Mouse (Mus musculus): ENCODE data around the gene Slc16a8. TPM values are rescaled to one million over a fixed set of nuclear protein-coding genes. Genes with fewer than 3 reads are reported as not detected.

Slc16a8 gene
- polyA plus RNA-seq, 1 experiment from 2014 or later: 0.36 TPM

DNA sequence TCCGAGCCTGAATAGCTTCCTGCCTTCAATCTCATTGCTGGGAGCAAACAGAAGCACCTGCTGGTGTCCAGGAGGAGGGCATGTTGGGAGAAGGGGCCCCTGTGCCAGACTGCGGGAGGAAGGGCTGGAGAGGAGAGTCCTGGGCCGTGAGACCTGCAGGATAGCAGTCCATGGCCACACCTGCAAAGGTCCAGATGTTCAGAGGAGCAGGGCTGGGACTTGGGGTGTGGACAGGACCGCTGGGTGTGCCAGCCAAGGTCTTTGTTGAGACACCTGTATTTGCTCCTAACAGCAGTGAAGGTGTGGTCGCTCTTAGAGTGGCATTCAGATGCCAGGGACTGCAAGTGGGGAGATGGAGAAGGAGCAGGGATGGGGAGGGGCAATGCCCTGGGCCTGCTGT, 27.9 kb upstream of the Slc16a8 start:
- Histone ChIP-seq H3K27me3 (no peaks in the 10 kb centered on the region), H3K9ac (no peak overlapping the region), H3K4me3 (no peak overlapping the region), H3K4me1 (peaks cover 9% of the 10 kb centered on the region; the same call in 1 of the 2 replicates), H3K9me3 (no peaks in the 10 kb centered on the region), H3K27ac (no peak overlapping the region), H3K4me2 (no peak overlapping the region), H3K36me3 (peaks cover 17% of the 10 kb centered on the region; the same call in 1 of the 2 replicates)
- no peak for ATAC-seq (ENCODE audit: insufficient number of reproducible peaks, low FRiP score, low TSS enrichment, low read depth)
- WGBS: 76% methylated on average over 5 of the region's 5 CpGs

DNA sequence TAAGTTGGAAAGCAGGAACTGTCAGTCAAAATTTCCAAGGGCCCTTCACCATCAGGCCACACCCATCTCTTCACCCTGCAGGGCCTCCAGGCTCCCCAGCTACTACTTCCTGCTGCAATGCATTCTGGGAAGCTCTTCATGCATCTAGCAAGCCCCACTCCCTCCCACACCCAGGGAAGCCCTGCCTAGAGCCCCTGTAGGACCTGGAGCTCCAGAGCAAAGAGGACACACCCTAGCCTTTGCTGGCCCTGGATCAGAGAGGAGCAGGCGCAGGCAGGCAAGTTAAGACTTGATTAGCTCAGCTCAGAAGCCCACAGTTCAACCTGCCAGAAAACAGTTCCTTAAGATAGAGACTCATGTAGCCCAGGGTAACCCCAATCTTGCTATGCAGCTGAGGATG, 26.8 kb upstream of the Slc16a8 start:
- no peak overlapping the region for H3K27ac ChIP-seq
- WGBS: 73% methylated on average over 1 of the region's 1 CpGs

DNA sequence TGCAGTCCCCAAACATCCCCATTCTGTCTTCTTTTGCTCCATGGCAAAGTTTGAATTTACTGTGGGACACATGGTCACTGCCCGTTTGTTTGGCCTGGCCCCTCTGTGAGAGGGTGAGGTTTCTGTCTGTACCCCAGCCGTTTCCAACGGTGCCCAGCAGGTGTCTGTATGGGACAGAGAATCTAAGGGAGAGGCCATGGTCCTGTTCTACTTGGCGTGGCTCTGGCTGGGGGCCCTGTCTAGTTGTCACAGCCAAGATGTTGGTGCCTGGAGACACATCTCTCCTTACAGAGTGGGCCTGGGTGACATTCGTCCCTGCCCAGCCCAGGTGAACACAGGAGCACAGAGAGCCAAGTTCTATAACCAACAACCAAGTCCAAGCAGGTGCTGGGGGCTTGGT, 26.3 kb upstream of the Slc16a8 start:
- 52% methylated on average over 5 of the region's 5 CpGs for whole genome bisulfite sequencing
- no peak for ATAC-seq (ENCODE audit: insufficient number of reproducible peaks, low FRiP score, low TSS enrichment, low read depth)
- no peaks in the 10 kb centered on the region for H3K9me3 ChIP-seq
- H3K4me2 ChIP-seq: no peak overlapping the region
- H3K27ac ChIP-seq: no peak overlapping the region
- H3K36me3 ChIP-seq: 0 out of 2 replicates have a peak, but pooled peaks cover 2% of the 10 kb centered on the region
- no peak overlapping the region for H3K9ac ChIP-seq
- H3K27me3 ChIP-seq: no peaks in the 10 kb centered on the region
- no peak overlapping the region for H3K4me3 ChIP-seq
- peaks cover 9% of the 10 kb centered on the region; the same call in 1 of the 2 replicates for H3K4me1 ChIP-seq

More for the DNA sequence above, 26.8 kb upstream of the Slc16a8 start:
- peak; percentile 35; the same call in 1 of the 2 replicates for ATAC-seq (ENCODE audit: insufficient number of reproducible peaks, low FRiP score, low TSS enrichment, low read depth)
- peaks cover 7% of the 10 kb centered on the region; the same call in 1 of the 2 replicates for H3K36me3 ChIP-seq
- no peak overlapping the region for H3K4me2 ChIP-seq
- no peak overlapping the region for H3K4me3 ChIP-seq
- H3K4me1 ChIP-seq: peaks cover 9% of the 10 kb centered on the region; the same call in 1 of the 2 replicates
- H3K9me3 ChIP-seq: no peaks in the 10 kb centered on the region
- H3K27me3 ChIP-seq: no peaks in the 10 kb centered on the region
- no peak overlapping the region for H3K9ac ChIP-seq

DNA sequence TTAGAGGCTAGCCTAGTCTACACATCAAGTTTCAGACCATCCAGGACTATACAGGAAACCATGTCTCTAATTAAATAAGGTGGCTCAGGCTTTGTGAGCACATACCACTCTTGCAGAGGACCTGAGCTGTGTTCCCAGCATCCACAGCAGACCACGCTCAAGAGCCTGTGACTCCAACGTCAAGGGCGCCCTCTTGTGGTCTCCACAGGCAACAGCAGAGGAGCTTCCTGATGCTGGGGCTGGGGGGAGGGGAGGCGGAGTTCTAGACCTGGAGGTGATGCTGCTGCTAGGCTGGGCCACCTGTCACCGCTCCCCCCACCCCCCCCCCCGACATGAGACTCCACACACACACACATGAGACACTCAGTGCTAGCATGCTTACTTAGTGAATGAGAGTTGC, 25.6 kb upstream of the Slc16a8 start:
- Histone ChIP-seq H3K9me3 (no peaks in the 10 kb centered on the region), H3K27ac (no peak overlapping the region), H3K36me3 (no peaks in the 10 kb centered on the region), H3K4me1 (peaks cover 9% of the 10 kb centered on the region; the same call in 1 of the 2 replicates), H3K4me2 (no peak overlapping the region), H3K27me3 (no peaks in the 10 kb centered on the region), H3K4me3 (no peak overlapping the region), H3K9ac (no peak overlapping the region)
- WGBS: 32% methylated on average over 6 of the region's 6 CpGs
- ATAC-seq (ENCODE audit: insufficient number of reproducible peaks, low FRiP score, low TSS enrichment, low read depth): no peak

DNA sequence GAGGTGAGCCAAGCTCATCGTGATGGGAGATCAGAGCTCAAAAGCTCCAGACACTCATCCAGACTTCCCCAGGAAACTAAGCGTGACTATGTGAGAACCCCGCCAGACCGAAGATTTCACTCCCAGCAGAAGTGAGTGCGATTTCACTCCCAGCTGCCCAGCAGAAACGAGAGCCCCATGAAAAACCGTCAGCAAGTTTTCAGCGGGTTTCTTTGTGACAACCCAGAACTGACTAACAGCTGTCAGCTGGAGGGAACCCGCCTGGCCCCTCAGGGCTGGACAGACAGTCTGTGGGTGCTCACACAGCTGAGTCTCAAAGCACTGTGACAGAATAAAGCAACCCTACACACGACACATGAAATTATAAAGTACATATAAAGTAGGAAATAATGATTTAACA, 23.2 kb upstream of the Slc16a8 start:
- Histone ChIP-seq H3K4me3 (no peak overlapping the region), H3K27ac (no peak overlapping the region), H3K4me1 (peaks cover 9% of the 10 kb centered on the region; the same call in 1 of the 2 replicates), H3K27me3 (no peaks in the 10 kb centered on the region), H3K9ac (no peak overlapping the region), H3K4me2 (no peak overlapping the region), H3K36me3 (no peaks in the 10 kb centered on the region), H3K9me3 (no peaks in the 10 kb centered on the region)
- no peak for ATAC-seq (ENCODE audit: insufficient number of reproducible peaks, low FRiP score, low TSS enrichment, low read depth)
- WGBS: 55% methylated on average over 10 of the region's 10 CpGs

DNA sequence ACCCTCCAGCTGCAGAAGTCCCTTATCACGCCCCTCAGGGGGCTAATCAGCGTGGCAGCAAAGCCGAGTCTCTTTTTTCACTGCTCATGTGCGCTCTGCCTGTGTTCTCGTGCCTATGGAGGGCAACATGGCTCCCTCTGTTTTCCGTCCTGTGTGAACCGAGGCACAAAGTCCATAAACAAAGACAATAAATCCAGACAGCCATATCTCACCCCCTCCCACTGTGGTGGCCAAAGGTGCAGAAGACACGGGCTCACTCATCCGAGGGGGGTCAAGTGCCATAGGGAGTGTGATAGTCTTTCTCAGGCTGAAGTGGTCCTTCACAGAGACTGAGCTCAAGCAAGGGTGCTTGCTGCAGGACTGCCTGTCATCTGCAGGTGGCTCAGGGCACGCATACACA, 18.5 kb upstream of the Slc16a8 start:
- ATAC-seq (ENCODE audit: insufficient number of reproducible peaks, low FRiP score, low TSS enrichment, low read depth): no peak
- 67% methylated on average over 10 of the region's 10 CpGs for WGBS

DNA sequence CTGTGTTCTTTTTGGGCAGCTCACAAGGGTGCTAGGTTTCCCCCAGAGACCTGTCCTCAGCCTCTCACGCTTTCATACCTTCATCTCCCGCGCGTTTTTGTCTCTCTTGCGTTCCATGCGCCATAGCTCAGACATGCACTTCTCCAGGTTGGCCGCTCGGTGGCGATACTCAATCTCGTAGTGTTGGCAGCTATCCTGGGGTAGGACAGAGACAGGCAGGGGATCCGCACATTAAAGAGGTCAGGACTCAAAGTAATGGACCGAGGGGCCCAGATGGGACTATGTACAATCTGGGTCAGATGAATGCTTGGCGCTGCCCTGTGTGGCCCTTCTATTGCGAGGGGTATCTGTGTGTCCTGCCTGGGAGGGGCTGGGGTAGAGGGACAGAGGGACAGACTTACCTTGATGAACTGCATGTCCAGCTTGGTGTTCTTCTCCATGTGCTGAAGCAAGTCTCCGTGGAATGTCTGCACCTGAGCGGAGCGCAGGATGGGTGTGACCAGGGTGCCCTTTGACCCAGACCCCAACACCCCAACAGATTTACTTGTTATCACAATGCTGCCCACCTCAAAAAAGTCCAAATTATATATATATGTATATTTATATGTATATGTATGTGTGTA, 16.7 kb upstream of the Slc16a8 start:
- H3K27me3 ChIP-seq: peaks cover 19% of the 10 kb centered on the region
- ATAC-seq (ENCODE audit: insufficient number of reproducible peaks, low FRiP score, low TSS enrichment, low read depth): no peak
- H3K9ac ChIP-seq: no peak overlapping the region

More for the DNA sequence above, 18.5 kb upstream of the Slc16a8 start:
- Histone ChIP-seq H3K9me3 (no peaks in the 10 kb centered on the region), H3K4me1 (peaks cover 11% of the 10 kb centered on the region), H3K9ac (no peak overlapping the region), H3K4me2 (no peak overlapping the region), H3K27me3 (peaks cover 19% of the 10 kb centered on the region), H3K4me3 (no peak overlapping the region), H3K36me3 (no peaks in the 10 kb centered on the region), H3K27ac (no peak overlapping the region)

DNA sequence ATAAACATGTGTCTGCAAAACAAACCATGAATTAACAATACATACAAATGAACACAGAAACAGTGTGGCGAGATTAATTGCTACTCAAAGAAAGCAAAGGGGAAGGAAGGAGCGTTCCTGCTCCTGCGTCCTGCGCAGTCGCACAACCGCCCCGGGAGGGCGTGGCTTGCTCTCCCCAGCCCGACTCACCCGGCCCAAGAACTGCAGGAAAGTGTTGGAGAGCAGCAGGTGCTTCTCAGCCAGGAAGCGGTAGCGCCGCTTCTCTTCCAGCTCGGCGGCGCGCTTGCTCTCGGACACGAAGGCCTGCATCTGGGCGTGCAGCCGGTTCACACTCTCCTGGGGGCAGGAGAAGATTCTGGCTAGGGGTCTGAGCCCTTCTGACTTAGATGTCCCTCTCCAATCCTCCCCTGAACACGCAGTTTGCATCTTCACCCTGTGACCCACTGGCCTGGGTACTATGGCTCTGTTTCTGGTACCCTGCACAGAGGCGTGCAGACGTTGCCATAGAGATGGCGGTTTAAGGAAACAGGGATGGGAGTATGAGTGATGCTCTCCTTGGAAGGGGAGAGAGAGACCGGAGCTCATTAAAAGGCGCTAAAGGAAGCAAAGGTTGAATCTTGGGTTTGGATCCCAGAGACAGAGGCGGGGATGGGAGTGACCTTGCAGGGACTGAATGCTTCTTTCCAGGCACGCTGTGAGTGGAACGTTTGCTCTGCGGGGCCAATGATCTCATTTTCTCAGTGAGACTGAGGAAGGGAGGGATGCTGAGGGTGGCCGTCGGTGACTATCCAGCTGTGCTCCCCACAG, 16.0 kb upstream of the Slc16a8 start:
- Histone ChIP-seq H3K27ac (no peak overlapping the region), H3K36me3 (no peaks in the 10 kb centered on the region), H3K9ac (no peak overlapping the region), H3K9me3 (no peaks in the 10 kb centered on the region), H3K4me1 (peaks cover 11% of the 10 kb centered on the region), H3K4me2 (peak overlapping the region; percentile 63), H3K4me3 (peak overlapping the region; percentile 33), H3K27me3 (peaks cover 19% of the 10 kb centered on the region)
- WGBS: 1% methylated on average over 33 of the region's 33 CpGs
- ATAC-seq (ENCODE audit: insufficient number of reproducible peaks, low FRiP score, low TSS enrichment, low read depth): no peak; the same call in 1 of the 2 replicates

More for the DNA sequence above, 16.7 kb upstream of the Slc16a8 start:
- peaks cover 11% of the 10 kb centered on the region for H3K4me1 ChIP-seq
- no peaks in the 10 kb centered on the region for H3K9me3 ChIP-seq
- no peaks in the 10 kb centered on the region for H3K36me3 ChIP-seq
- peak overlapping the region; percentile 33; the same call in 1 of the 2 replicates for H3K4me3 ChIP-seq
- 13% methylated on average over 17 of the region's 17 CpGs for WGBS
- peak overlapping the region; percentile 63 for H3K4me2 ChIP-seq
- no peak overlapping the region for H3K27ac ChIP-seq

DNA sequence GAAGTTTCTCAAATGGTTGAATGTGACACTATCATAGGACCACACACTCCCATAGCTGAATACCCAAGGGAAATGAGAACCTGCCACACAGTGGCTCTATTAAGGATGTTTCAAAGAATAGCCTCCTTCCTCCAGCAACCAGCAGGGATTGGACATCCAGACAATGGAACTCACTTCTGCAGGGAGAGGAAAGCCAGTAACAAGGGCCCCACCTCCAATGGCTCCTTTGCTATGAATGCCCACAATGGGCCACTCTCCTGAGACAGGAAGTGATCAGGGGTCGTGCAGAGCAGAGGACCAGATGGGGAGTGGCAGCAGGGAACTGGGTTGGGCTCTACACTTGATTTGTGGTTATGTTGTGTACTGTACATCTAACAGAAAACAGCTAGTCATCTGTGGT, 14.0 kb upstream of the Slc16a8 start:
- H3K4me1 ChIP-seq: peaks cover 11% of the 10 kb centered on the region
- no peak overlapping the region for H3K4me3 ChIP-seq
- H3K9me3 ChIP-seq: no peaks in the 10 kb centered on the region
- H3K36me3 ChIP-seq: no peaks in the 10 kb centered on the region
- WGBS: 26% methylated on average over 1 of the region's 1 CpGs
- no peak overlapping the region for H3K4me2 ChIP-seq
- H3K27me3 ChIP-seq: peaks cover 19% of the 10 kb centered on the region
- no peak overlapping the region for H3K27ac ChIP-seq
- H3K9ac ChIP-seq: no peak overlapping the region
- ATAC-seq (ENCODE audit: insufficient number of reproducible peaks, low FRiP score, low TSS enrichment, low read depth): no peak

DNA sequence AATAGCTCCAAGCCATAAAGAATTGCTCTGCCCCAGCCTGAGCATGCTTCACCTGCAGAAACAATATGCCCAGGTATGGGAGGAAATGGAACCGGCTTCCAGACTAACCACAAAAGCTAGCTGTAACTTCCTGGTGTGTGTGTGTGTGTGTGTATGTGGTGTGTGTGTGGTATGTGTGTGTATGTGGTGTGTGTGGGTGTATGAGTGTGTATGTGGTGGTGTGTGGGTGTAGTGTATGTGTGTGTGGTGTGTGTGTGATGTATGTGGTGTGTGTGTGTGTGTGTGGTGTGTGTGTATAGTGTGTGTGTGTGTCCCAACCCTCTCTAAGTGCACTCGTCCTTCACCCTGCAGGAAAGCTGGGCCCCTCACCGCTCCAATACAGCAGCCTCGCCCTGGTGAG, 10.8 kb upstream of the Slc16a8 start:
- H3K9me3 ChIP-seq: no peaks in the 10 kb centered on the region
- H3K4me2 ChIP-seq: no peak overlapping the region
- no peaks in the 10 kb centered on the region for H3K36me3 ChIP-seq
- peaks cover 24% of the 10 kb centered on the region for H3K4me1 ChIP-seq
- no peak overlapping the region for H3K9ac ChIP-seq
- ATAC-seq (ENCODE audit: insufficient number of reproducible peaks, low FRiP score, low TSS enrichment, low read depth): no peak
- H3K27me3 ChIP-seq: peaks cover 28% of the 10 kb centered on the region
- H3K27ac ChIP-seq: no peak overlapping the region
- no peak overlapping the region for H3K4me3 ChIP-seq
- 69% methylated on average over 4 of the region's 4 CpGs for WGBS

DNA sequence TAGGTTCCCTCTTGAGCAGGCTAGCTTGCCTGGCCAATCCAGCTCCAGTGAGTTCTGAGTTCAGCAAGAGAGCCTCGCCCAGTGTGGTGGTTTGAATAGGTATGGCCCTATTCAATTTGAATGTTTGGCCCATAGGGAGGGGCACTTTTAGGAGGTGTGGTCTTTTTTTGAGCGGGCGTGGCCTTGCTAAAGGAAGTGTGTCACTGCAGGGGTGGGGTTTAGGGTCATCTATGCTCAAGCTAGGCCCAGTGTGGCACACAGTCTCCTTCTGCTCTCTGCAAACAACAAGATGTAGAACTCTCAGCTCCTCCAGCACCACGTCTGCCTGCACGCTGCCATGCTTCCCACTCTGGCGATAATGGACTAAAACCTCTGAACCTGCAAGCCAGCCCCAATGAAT, 9.2 kb upstream of the Slc16a8 start:
- 94% methylated on average over 6 of the region's 6 CpGs for WGBS
- Histone ChIP-seq H3K4me3 (no peak overlapping the region), H3K4me2 (no peak overlapping the region), H3K27ac (no peak overlapping the region), H3K27me3 (peaks cover 30% of the 10 kb centered on the region), H3K36me3 (no peaks in the 10 kb centered on the region), H3K9me3 (no peaks in the 10 kb centered on the region), H3K4me1 (peaks cover 24% of the 10 kb centered on the region), H3K9ac (no peak overlapping the region)
- no peak for ATAC-seq (ENCODE audit: insufficient number of reproducible peaks, low FRiP score, low TSS enrichment, low read depth)

DNA sequence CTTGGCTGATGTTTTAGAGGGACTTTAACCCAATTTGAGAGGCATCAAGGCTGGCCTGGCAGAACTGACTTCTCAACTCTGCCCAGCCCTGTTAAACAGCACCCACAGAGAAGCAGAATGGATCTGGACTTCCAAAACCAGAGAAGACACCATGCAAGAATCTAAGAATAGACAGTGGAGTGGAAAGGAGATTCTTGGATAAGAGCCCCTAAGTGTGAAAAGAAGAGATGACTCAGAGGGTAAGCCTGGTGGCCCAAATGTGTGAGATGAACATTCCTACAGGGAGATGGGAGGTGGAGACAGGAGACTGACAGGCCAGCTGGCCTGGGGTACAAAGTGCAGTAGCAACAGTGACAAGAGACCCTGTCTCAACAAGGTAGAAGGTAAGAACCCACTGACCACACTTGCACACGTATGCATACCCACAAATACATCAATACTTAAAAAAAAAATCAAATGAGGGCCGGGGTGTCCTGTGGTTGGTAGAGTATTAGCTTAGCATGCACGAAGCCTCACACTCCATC, 8.3 kb upstream of the Slc16a8 start:
- 90% methylated on average over 3 of the region's 3 CpGs for WGBS
- Histone ChIP-seq H3K27me3 (peaks cover 35% of the 10 kb centered on the region), H3K4me2 (no peak overlapping the region), H3K9ac (no peak overlapping the region), H3K4me3 (no peak overlapping the region), H3K4me1 (peaks cover 28% of the 10 kb centered on the region), H3K36me3 (no peaks in the 10 kb centered on the region), H3K27ac (no peak overlapping the region), H3K9me3 (no peaks in the 10 kb centered on the region)
- ATAC-seq (ENCODE audit: insufficient number of reproducible peaks, low FRiP score, low TSS enrichment, low read depth): no peak

Measured in limb, embryonic 15.5 days (tissue).